Mouse (Mus musculus): ENCODE measurements around the gene 1700028P14Rik.
"Not testable (repeated sequence)": the region's sequence is repeated elsewhere in the genome, so short reads cannot be mapped to it uniquely, and the experiment has no call there.

The 1700028P14Rik gene

DNA sequence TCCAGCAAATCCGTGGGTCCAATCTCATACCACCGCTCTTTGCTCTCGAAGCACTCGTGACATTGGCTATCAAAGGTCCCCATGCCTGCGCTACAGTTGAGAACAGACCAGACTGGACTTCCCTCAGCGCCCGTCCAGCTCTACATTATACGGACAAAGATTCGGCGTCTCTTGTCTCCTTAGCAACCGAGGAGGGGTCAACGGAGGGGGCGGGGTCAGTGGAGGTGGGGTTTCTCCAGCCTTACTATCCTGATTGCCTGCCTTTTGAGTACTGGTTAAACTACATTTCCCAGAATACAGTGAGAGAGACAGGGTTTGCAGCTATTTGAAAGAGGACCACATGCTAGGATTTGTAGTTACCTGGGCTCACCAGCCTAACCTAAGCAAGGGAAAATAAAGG lies at the start of gene 1700028P14Rik:
Gene 1700028P14Rik, minus strand, starts transcription at position 169 of the 400 bp plus-strand sequence.
- DNase-seq (ENCODE audit: extremely low read depth, low read depth), result no peak

DNA sequence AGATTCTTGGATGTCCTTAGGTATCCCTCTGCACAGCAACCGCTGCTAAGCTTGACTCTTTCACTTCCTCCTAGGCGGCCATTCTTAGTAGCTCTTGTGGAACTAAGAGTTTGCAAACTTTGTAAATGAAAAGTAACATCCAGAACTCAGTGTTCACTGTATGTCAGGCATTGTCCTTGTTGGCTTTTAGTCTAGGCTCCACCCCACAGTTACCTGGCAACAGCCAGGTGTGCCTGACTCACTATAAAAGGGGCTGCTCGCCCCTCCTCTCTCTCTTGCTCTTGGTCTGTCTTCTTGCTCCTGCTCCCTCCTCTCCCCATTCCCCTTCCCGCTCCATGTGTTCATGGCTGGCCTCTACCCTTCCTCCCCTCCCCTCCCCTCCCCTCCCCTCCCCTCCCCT lies 46.5 kb upstream of the 1700028P14Rik start:
- DNase-seq (ENCODE audit: extremely low read depth, low read depth), result no peak

DNA sequence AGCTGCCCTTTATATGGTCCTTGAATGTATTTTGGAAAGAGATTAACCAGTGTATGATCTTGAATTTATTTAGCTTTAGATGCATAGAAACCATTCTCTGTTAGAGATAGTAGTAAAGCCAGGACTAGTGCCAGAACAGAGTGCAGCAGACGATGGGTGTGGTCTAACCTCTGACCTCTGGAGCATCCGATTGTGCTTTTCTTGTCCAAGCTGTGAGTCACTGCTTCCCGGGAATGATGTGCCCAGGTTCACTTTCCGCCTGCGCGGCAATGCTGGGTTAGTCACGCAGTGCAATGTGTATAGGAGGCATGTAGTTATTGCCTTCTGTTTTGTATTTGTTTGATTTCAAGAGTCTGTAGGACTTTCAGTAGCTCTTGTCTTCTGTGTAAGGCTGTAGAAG lies 45.8 kb upstream of the 1700028P14Rik start:
- DNase-seq (ENCODE audit: extremely low read depth, low read depth), result no peak

- DNase-seq (ENCODE audit: extremely low read depth, low read depth), result no peak
Measured at GRCm38 (mm10) chr19:23697861-23698260, 45.2 kb upstream of the 1700028P14Rik start.

DNA sequence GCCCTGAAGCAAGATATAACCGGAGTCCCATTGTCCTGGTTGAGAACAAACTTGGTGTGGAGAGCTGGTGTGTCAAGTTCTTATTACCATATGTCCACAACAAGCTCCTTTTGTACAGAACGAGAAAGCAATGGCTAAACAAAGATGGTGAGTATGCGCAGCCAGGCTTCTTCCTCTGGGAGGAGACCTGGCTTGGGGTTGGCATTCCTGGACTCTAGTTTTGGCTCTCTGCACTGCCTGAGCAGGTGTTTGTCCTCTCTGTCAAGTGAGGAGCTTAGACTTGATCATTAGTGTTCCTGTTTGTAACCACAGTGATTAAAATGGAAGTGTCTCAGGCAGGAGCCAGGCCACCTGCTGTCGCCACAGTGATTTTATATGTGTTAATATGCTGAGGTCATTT lies 41.7 kb upstream of the 1700028P14Rik start:
- no peak for DNase-seq (ENCODE audit: extremely low read depth, low read depth)

DNA sequence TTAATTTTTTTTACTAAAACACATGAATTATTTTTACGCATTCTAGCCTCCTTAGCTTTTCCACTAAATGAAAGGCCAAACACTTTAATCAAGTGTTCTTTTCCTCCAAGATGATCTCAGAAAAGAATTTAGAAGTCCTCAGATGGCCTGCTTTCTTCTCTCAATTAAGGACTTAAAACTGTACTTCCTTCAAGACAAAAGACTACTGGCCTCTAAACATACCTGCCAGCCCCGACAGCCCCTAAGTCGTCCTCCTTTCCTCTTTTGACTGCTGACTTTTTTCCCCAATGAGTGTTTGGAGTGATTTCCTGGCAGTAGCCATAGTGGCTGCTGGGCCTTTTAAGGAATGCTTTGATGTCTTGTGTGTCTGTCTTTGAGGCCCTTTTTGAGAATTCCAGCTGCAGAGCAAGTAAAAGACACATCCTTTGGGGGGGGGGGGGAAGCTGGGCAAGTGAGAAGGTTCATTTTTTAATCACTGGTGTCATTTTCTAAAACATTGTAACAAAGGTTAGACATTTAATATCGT lies 35.9 kb upstream of the 1700028P14Rik start:
- peak; percentile 9 for DNase-seq (ENCODE audit: extremely low read depth, low read depth)

- peak; percentile 41 for DNase-seq (ENCODE audit: extremely low read depth, low read depth)
Measured at GRCm38 (mm10) chr19:23687296-23688021, 34.8 kb upstream of the 1700028P14Rik start, which contains the start of gene Ptar1. Ptar1 (plus strand) TSS chr19:23687429.

- DNase-seq (ENCODE audit: extremely low read depth, low read depth), result no peak
Measured at GRCm38 (mm10) chr19:23686962-23687295, 34.3 kb upstream of the 1700028P14Rik start.

DNA sequence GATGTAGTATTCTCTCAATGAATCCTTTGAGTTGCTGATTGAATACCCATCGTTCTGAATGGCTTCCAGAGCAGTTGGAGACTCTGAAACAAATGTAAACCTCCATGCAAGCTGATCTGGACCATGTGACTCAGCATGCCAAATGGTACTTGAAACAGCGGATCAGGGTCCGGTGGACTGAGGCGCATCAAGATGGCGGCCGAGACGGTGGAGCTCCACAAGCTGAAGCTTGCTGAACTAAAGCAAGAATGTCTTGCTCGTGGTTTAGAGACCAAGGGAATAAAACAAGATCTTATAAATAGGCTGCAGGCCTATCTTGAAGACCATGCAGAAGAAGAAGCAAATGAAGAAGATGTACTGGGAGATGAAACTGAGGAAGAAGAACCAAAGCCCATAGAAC lies 23.0 kb upstream of the 1700028P14Rik start:
- not testable (repeated sequence) for DNase-seq (ENCODE audit: extremely low read depth, low read depth)

DNA sequence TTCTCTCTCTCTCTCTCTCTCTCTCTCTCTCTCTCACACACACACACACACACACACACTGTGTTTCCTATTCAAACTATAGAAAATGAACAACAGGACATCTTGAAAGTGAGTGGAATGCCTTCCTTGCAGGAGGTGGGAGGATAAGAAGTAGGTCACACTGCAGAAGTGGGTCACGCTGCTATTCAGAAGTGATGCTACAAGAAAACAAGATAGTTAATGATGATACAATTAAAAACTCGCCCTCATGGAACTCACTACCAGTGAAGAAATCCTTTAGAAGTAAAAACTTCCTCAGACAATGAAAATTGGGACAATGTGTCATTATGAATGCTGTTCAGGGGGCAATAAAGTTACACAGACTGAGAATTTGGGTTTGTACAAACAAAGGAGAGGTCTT lies 20.4 kb upstream of the 1700028P14Rik start:
- DNase-seq (ENCODE audit: extremely low read depth, low read depth), result no peak

DNA sequence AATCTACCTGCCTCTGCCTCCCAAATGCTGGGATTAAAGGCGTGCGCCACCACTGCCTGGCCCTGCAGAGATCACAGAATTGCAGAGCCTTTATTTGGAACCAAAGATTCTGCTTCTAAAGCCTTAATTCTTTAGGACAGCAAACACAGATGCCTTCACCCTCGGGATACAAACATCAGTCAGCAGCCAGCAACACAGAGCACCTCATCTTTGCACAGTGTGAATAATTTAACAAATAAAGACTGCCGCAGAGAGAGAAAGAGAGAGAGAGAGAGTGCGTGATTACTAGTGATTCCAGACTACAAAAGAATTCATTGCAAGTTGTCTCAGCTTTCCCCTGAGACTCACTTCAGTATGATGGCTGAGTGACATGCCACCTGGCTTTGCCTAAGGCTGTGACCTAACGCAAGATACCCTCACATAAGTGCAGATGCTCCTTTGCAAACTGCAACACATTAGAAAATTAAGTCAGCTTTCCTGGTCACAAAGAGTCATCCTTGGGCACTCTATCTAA lies 15.6 kb upstream of the 1700028P14Rik start:
- no peak for DNase-seq (ENCODE audit: extremely low read depth, low read depth)

- no peak for DNase-seq (ENCODE audit: extremely low read depth, low read depth)
Measured at GRCm38 (mm10) chr19:23664083-23664482, 11.5 kb upstream of the 1700028P14Rik start.

GRCm38 (mm10) chr19:23658350-23658749 lies 5.7 kb upstream of the 1700028P14Rik start:
- no peak for DNase-seq (ENCODE audit: extremely low read depth, low read depth)

GRCm38 (mm10) chr19:23657261-23657932 lies 4.8 kb upstream of the 1700028P14Rik start:
- no peak for DNase-seq (ENCODE audit: extremely low read depth, low read depth)

DNA sequence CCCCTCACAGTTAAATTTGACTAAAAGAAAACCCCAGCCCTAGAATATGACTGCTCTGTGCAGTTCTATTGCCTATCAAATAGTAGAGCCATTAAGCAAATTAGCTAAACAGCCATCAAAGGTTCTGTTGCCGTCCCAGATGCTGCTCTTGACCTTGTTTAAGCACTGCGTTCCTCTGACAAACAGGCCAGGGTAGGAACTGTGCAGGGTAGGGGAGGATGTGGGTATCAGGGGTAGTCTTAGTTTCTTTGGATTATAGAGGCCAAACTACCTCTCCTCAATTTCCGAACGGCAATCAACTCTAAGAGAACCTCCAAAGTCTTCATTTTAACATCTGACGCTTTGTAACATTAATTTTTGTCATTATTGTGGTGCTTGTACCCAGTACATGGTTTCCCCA lies 542 bp upstream of the 1700028P14Rik start:
- DNase-seq (ENCODE audit: extremely low read depth, low read depth), result no peak

DNA sequence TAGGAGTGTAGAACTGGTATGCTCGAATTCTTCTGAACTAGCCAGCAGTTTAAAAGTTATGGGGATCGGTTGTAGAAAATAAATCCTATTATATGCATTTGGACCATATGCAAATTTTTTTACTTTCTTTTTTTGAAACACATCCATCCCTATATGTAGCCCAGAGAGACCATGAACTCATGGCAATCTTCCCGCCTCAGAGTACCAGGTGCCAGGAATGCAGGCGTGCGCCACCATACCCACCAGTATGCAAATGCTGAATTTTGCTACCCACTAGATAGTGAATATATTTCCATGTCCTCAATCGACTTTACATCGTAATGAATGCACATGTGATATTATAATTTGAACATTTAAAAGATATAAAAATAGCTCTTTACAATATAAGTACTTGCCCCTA lies 5.3 kb downstream of the 1700028P14Rik start:
- DNase-seq (ENCODE audit: extremely low read depth, low read depth), result no peak

GRCm38 (mm10) chr19:23645347-23645746 lies 7.3 kb downstream of the 1700028P14Rik start:
- no peak for DNase-seq (ENCODE audit: extremely low read depth, low read depth)

- DNase-seq (ENCODE audit: extremely low read depth, low read depth), result no peak
Measured at GRCm38 (mm10) chr19:23643819-23644218, 8.8 kb downstream of the 1700028P14Rik start.

- DNase-seq (ENCODE audit: extremely low read depth, low read depth), result no peak
Measured at GRCm38 (mm10) chr19:23636786-23637185, 15.8 kb downstream of the 1700028P14Rik start.

DNA sequence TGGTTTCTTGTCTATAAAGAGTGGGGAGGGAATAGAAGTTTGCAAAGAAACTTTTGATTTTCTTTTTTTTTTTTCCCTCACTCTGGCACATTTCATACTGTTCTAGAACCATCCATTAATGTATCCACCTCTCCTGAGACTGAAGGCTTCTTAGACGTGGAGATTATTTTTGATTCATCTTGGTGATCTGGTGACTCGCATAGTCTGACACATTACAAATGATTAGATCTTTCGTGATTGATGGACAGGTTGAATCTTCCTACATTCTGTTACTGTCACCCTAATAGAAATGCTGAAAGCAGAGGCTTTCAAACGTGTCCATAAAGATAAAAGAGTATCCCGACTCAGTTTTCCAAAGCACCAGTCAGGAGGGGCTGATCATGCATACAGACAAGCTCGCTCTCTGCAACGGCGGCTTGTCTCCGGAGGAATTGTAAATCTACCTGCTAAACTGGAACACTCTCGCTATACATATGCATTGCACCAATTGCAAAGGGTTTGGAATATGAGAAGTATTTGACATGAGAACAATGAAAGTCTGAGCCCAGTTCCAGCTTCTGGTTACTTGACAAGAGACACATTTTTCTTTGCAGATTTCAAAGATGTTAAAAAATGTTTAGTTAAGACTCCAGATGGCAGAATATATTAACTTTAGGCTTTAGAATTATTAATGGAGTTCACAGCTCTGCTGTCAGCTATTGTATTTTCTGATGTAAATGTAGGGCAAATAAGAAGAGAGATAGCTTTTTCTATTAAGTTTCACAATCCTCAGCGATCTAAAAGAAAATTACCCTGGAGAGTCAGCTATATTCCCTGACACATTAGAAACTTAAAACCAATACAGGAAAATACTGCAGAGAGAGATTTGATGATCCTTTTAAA lies 20.8 kb downstream of the 1700028P14Rik start:
- no peak for DNase-seq (ENCODE audit: extremely low read depth, low read depth)

GRCm38 (mm10) chr19:23614268-23614667 lies 38.3 kb downstream of the 1700028P14Rik start:
- no peak for DNase-seq (ENCODE audit: extremely low read depth, low read depth)

Data from MEL-GATA-1-ER (cell line).